16 mouse cellular contexts compared by ENCODE assay signal in the genomic region with DNA sequence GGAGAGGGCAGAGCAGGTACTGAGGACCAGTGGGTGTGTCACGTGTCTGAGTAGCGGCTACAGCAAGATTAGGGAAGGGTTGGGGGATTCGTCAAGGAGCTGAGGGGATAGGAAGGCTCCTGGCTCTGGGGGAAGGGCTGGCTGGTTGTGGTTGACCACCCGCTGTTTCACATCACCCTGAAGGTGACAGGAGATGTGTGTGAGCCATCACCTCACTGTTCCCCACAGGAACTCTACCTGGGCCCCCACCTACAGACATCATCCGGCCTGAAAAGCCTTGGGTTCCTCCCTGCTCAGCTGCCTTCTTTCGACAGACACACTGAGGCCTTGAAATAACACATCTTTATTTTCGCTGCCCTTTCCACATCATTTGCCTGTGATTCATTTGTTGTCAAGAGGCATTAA. TPM values are rescaled to one million over a fixed set of nuclear protein-coding genes. Genes with fewer than 3 reads are reported as not detected.
A peak's percentile ranks its signal among the peaks of the same experiment; 100 is the strongest.
DNase-seq lines count a peak whose midpoint lies in the region; ATAC-seq and TF ChIP-seq lines count a peak whose summit lies in the region.
"Had no signal": no experiment of that assay in that cellular context is flagged by ENCODE, and none has a peak within 500 bp of the region (broad histone marks: within the 10 kb centered on the region; RNA-seq: fewer than 3 reads in every experiment).

No protein-coding gene starts in this region.

- no peaks in the 10 kb centered on the region for H3K36me3 ChIP-seq in thymus, adult 2 months (ENCODE audit: control insufficient read depth, insufficient read depth, low read length)
- no peaks in the 10 kb centered on the region for H3K36me3 ChIP-seq in kidney, adult 2 months (ENCODE audit: control insufficient read depth, insufficient read depth, low read length)
- H3K36me3 ChIP-seq: forebrain, embryonic 12.5 days; limb, embryonic 13.5 days; neural tube, embryonic 15.5 days had no signal

- peaks cover 52% of the 10 kb centered on the region for H3K4me1 ChIP-seq in thymus, adult 2 months (replicated peaks; ENCODE audit: control insufficient read depth, insufficient read depth, low read length)
- peaks cover 16% of the 10 kb centered on the region for H3K4me1 ChIP-seq in kidney, adult 2 months (ENCODE audit: control insufficient read depth, insufficient read depth, low read length)

- TF ChIP-seq CTCF in thymus, adult 2 months (IDR thresholded peaks at IDR 0.05; ENCODE audit: borderline replicate concordance, control insufficient read depth, extremely low read depth, insufficient read depth, low read length, poor library complexity), result no peak
- TF ChIP-seq CTCF in kidney, adult 2 months (conservative IDR thresholded peaks at IDR 0.05; ENCODE audit: insufficient read depth, insufficient read length, low read depth, low read length), result no peak

- peak; percentile 61 for DNase-seq in CD4-positive helper T cell, adult 2 months (ENCODE audit: low read depth, low spot score)
- DNase-seq in liver, result peak; percentile 38
- DNase-seq in thymus, adult 2 months, result peak; percentile 68
- DNase-seq in kidney, adult 2 months, result no peak
- no peak for DNase-seq in adrenal gland, postnatal 14 days
- DNase-seq in right cerebral cortex, adult 2 months (ENCODE audit: low spot score in 2 of 2), result no peak
- DNase-seq: cerebellum, adult 2 months; heart, adult 2 months; heart, postnatal 4 days; retina, postnatal 1 day had no signal

- WGBS in thymus, adult 2 months, result 9% methylated on average over 7 of the region's 7 CpGs
- 85% methylated on average over 7 of the region's 7 CpGs for WGBS in kidney, adult 2 months

- H3K27ac ChIP-seq in thymus, adult 2 months (ENCODE audit: control insufficient read depth, insufficient read depth, low read length), result peak overlapping the region; percentile 97
- no peak overlapping the region for H3K27ac ChIP-seq in kidney, adult 2 months (ENCODE audit: insufficient read depth, low read depth, low read length)
- H3K27ac ChIP-seq: forebrain, embryonic 12.5 days; heart, adult 2 months; limb, embryonic 13.5 days; neural tube, embryonic 15.5 days had no signal

- peak; percentile 72 for ATAC-seq in CD4-positive, CD25-positive, alpha-beta regulatory T cell, adult 4 months
- ATAC-seq: lung, postnatal 0 days had no signal

- H3K27me3 ChIP-seq in thymus, adult 2 months (ENCODE audit: control insufficient read depth, insufficient read depth, low read length), result no peaks in the 10 kb centered on the region
- H3K27me3 ChIP-seq in kidney, adult 2 months (replicated peaks; ENCODE audit: control insufficient read depth, insufficient read depth, low read length), result no peaks in the 10 kb centered on the region
- H3K27me3 ChIP-seq: CH12.LX; limb, embryonic 13.5 days; neural tube, embryonic 15.5 days had no signal

- peak overlapping the region; percentile 95 for H3K4me3 ChIP-seq in thymus, adult 2 months (ENCODE audit: control insufficient read depth, insufficient read depth, low read length)
- no peak overlapping the region for H3K4me3 ChIP-seq in kidney, adult 2 months (ENCODE audit: insufficient read depth, low read depth, low read length)
- H3K4me3 ChIP-seq: forebrain, embryonic 12.5 days; heart, adult 2 months; limb, embryonic 13.5 days; neural tube, embryonic 15.5 days had no signal

- peak; percentile 35; the same call in 1 of the 2 replicates for TF ChIP-seq POLR2A in thymus, adult 2 months (IDR thresholded peaks at IDR 0.05; ENCODE audit: control insufficient read depth, extremely low read depth, insufficient read depth, low read length, poor library complexity)
- no peak for TF ChIP-seq POLR2A in kidney, adult 2 months (IDR thresholded peaks at IDR 0.05; ENCODE audit: low read depth, low read length)

RNA-seq across cellular contexts. Expression of gene Hdac7, which starts 1.1 kb away (rescaled TPM):
- 10 to 100 TPM; 68.2 to 74.2 TPM for polyA plus RNA-seq in CD4-positive, CD25-positive, alpha-beta regulatory T cell, adult 4 months (2017; shearing (Covaris generic))
- 827 and 963 TPM in 2 replicates for polyA plus RNA-seq in thymus, adult 2 months (2012; rRNA removed)
- polyA plus RNA-seq in kidney, adult 2 months (2012; rRNA removed), result 41.6 and 45.4 TPM in 2 replicates
- total RNA-seq in adrenal gland, postnatal 14 days (2021), result 60.1 and 75.8 TPM in 2 replicates

Comparison
In these comparisons a context has a peak if more than half of its experiments do, and no peak if none do; other contexts are left out.
1. DNase-seq: peak in CD4-positive helper T cell, adult 2 months (single experiment), liver (single experiment) and thymus, adult 2 months (single experiment); none in kidney, adult 2 months (single experiment), adrenal gland, postnatal 14 days (single experiment) and right cerebral cortex, adult 2 months (0 of 2).
2. RNA of gene Hdac7, which starts 1.1 kb away (polyA plus RNA-seq): 827 to 963 TPM in thymus, adult 2 months; 68.2 to 74.2 TPM in CD4-positive, CD25-positive, alpha-beta regulatory T cell, adult 4 months and 41.6 to 45.4 TPM in kidney, adult 2 months; every median in the first group is over 10 times any median in the second.